Mouse (Mus musculus) kidney, postnatal 14 days (tissue): ENCODE data around the gene Pinlyp.

ENCODE experiments used
- DNase-seq: peaks from one replicate; pipeline ENCODE4 v3.0.0; 2022; ENCODE audit warnings: mixed read lengths

Gene Pinlyp

DNA sequence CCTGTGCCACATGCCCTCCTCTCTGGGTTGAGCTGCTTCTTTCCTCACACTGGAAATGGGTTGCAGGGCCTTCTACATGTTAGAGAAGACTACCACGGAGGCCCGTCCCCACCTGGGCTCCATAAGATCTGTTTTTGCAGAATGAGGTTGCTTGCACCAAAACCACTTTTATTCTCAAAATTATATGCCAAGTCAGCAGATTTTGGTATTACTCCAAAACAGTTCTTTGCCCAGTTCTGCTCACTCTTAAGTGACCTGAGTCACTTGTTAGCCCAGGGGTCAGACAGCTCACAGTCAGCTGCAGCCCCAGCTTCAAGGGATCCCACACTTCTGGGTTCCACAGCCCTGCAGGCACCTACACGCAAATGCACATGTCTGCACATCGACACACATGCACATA, 15.5 kb upstream of the Pinlyp start:
- DNase-seq: no peak

- DNase-seq: peak; percentile 32
These were observed 9.9 kb upstream of the Pinlyp start for GRCm38 (mm10) chr7:24555786-24556185.

GRCm38 (mm10) chr7:24551985-24552759, 6.3 kb upstream of the Pinlyp start:
- no peak for DNase-seq

DNA sequence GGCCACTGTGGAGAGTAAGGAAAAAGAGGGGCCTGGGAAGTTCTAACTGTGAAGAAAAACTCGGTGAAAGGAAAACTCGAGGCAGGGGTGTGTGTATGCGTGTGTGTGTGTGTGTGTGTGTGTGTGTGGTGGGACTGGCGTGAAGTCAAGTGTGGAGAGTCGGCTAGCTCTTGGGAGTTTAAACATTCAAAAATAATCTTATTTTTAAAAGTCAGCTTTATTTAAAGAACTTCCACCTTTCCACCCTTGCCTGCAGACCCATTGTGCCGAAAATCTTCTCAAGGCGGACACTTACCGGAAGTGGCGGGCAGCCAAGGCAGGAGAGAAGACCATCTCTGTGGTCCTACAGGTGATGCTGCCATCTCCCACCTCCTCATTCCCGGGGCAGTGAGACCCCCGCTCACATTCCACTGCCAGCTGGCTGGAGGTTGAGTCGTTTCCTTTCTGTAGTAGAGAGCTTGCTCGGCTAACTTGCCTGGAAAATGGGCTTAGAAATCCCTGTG, 1.7 kb upstream of the Pinlyp start:
- DNase-seq: no peak

- peak; percentile 100 for DNase-seq
These were observed 894 bp upstream of the Pinlyp start for GRCm38 (mm10) chr7:24546634-24547389.

DNA sequence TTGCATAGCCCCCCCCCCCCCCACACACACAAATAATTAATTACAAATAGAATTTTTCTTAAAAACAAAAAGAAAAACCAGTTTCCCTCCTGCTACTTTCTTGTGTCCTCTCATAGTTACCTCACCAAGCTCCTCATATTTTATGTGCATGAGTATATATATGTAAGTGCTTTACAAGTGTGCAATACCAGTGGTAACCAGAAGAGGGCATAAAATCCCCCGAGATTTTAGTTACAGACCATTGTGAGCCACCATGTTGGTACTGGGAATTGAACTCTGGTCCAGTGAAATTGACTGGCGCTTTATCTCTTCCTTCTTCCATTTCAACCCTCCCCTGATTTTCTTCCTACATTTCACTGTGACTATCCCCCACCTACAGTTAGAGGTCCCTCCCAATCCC, 1.4 kb downstream of the Pinlyp start:
- DNase-seq: no peak

DNA sequence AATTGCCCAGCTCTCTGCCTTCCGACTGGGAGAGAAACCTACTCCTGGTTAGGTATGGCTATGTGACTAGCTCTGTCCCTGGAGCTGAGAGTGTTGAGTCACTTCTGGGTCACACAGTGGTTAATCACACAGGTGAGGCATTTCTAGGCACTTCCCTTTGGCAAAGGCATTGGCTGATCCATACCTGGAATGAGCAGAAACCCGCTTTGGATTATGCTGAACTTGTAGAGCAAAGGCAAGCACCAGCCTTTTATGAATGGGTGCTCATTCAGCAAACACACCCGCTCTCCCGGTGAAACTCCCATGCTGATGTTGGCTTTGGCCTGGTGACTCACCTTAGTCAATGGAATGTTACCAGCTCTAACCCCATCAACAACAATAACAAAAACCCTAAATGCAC, 6.2 kb downstream of the Pinlyp start:
- no peak for DNase-seq

DNA sequence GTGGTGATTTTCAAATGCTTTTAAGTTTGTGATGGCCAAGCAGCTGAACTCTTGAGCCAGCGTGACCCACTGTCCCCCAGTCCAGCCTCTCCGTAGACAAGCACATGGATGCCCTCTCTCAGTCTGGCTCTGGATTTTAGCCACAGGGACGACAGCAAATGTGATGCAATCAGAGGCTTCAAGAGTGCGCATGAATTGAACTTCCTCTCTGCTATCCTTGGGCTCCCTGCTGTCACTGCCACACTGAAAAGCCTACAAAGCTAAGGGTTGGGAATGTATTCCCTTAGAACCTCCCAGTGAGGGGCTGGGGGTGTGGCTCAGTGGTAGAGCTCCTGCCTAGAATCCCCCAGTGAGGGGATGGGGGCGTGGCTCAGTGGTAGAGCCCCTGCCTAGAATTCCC, 7.2 kb downstream of the Pinlyp start:
- DNase-seq: no peak

- peak; percentile 49 for DNase-seq
These were observed 7.8 kb downstream of the Pinlyp start for GRCm38 (mm10) chr7:24538154-24538553.

DNA sequence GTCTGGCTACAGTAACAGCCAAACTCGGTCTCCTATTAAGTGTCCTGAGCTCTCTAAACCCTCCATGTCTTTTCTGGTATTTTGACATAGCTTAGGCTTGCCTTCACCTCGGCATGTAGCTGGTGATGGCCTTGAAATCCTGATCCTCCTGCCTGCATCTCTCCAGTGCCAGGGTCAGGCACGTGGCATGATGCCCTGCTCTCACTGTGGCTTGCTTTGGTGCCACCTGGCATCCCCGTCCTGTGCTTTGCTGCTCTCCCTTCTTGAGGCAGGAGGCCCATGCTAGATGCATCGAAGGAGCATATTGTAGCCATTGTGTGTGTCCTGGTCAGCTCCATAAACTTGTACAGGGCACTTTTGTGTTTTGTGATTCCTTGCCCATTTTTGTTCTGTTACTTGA, 8.3 kb downstream of the Pinlyp start:
- no peak for DNase-seq

DNA sequence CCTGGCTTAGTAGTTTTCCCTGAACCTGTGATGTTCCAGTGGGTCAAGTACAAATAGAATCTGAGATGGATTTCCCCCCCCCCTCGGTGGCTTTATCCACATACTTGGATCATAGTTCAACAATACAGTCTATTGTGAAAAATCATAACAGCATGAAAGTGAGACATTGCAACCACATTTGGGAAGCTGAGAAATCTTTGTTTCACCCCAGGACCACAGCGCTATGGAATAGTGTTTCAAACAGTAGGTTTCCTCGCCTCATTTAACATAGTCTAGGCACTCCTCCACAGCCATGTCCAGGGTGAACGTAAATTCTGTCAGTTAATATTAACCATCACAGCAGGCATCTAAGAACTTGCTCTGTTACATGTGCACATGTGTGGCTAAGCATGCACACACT, 8.8 kb downstream of the Pinlyp start:
- DNase-seq: no peak

GRCm38 (mm10) chr7:24534301-24534700, 11.6 kb downstream of the Pinlyp start:
- DNase-seq: no peak

GRCm38 (mm10) chr7:24533806-24534205, 12.1 kb downstream of the Pinlyp start:
- DNase-seq: no peak

GRCm38 (mm10) chr7:24533031-24533571, 12.8 kb downstream of the Pinlyp start:
- no peak for DNase-seq

GRCm38 (mm10) chr7:24531211-24531971, 14.5 kb downstream of the Pinlyp start:
- DNase-seq: peak; percentile 83

- peak; percentile 99 for DNase-seq
These were observed 15.6 kb downstream of the Pinlyp start, which contains the start of gene Irgq for GRCm38 (mm10) chr7:24530062-24530931. Irgq (plus strand) TSS chr7:24530689.

- no peak for DNase-seq
These were observed 16.3 kb downstream of the Pinlyp start for GRCm38 (mm10) chr7:24529580-24529979.

DNA sequence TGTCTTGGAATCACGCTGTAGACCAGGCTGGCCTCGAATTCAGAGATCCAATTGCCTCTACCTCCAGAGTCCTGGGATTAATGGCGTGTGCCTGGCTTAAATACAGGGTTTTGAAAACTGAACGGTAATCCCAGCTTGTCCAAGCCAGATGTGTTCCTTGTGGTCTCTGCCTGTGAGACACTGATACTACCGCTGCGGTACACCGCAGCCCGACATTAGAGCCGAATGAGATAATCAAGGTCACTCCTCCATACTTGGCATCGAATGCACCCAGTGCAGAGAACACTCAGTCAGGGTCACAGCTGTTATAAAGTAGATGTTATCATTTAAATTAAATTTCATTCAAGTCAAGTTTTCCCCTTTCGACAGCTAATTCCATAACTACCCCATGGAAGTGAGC, 17.1 kb downstream of the Pinlyp start:
- no peak for DNase-seq

GRCm38 (mm10) chr7:24525686-24526420, 20.1 kb downstream of the Pinlyp start:
- DNase-seq: no peak

DNA sequence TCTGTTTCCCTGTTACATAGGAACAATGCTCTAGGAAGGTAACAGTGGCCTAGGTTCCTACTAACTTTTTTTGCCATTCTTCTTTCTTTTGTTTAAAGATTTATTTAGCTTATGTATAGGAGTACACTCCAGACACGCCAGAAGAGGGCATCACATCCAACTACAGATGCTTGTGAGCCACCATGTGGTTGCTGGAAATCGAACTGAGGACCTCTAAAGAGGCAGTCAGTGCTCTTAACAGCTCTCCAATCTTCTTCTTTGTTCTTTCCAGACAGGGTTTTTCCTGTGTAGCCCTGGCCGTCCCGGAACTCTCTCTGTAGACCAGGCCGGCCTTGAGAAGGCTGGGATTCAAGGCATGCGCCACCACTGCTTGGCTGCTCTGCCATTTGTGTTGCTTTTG, 20.9 kb downstream of the Pinlyp start:
- DNase-seq: no peak

DNA sequence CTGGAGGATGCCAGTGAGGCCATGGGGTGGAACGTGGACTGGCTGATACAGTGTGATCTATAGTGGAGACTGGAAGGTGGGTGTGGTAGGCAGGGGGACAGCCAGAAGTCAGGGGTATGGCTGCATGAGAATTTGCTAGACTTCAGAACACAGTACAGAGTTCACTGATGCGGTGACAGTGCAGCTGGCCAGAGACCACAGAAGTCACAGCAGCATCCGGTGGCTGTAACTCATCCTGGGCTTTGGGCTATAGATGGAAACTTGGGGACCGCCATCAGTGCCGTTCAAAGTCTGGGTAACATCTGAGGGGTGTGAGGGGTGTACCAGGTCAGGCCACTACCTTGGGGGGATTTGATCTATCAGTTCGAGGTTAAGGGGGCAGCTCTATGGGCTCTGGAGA, 22.2 kb downstream of the Pinlyp start:
- no peak for DNase-seq
